In genomic region chr3:104792360-104793270, GRCm38 (mm10) we compare ENCODE assay signal across 14 mouse cellular contexts. TPM values are rescaled to one million over a fixed set of nuclear protein-coding genes. Genes with fewer than 3 reads are reported as not detected.
DNase-seq lines count a peak whose midpoint lies in the region; ATAC-seq and TF ChIP-seq lines count a peak whose summit lies in the region.
"Had no signal": no experiment of that assay in that cellular context is flagged by ENCODE, and none has a peak within 500 bp of the region (broad histone marks: within the 10 kb centered on the region; RNA-seq: fewer than 3 reads in every experiment).

No protein-coding gene starts in this region.

- peak overlapping the region; percentile 95 for H3K27ac ChIP-seq in heart, embryonic 12.5 days (ENCODE audit: poor library complexity, severe bottlenecking)
- no peak overlapping the region for H3K27ac ChIP-seq in heart, embryonic 16.5 days (ENCODE audit: low read length)
- H3K27ac ChIP-seq in stomach, postnatal 0 days (replicated peaks) = no peak overlapping the region

- H3K27me3 ChIP-seq in heart, embryonic 12.5 days (replicated peaks) = no peaks in the 10 kb centered on the region
- H3K27me3 ChIP-seq in megakaryocyte, embryonic 14.5 days (replicated peaks) = peaks cover 2% of the 10 kb centered on the region
- no peaks in the 10 kb centered on the region for H3K27me3 ChIP-seq in heart, embryonic 16.5 days (ENCODE audit: control insufficient read depth, insufficient read depth, low read length)
- H3K27me3 ChIP-seq in stomach, postnatal 0 days (ENCODE audit: control insufficient read depth, insufficient read depth, low read length) = no peaks in the 10 kb centered on the region
- H3K27me3 ChIP-seq: Patski had no signal

- peaks cover 53% of the 10 kb centered on the region for H3K36me3 ChIP-seq in heart, embryonic 12.5 days
- peaks cover 66% of the 10 kb centered on the region for H3K36me3 ChIP-seq in megakaryocyte, embryonic 14.5 days (replicated peaks; ENCODE audit: low read length)
- peaks cover 32% of the 10 kb centered on the region for H3K36me3 ChIP-seq in heart, embryonic 16.5 days (ENCODE audit: control insufficient read depth, insufficient read depth)
- peaks cover 7% of the 10 kb centered on the region; the same call in 1 of the 2 replicates for H3K36me3 ChIP-seq in stomach, postnatal 0 days (ENCODE audit: control insufficient read depth, insufficient read depth, low read length)

- 56% methylated on average over 15 of the region's 15 CpGs for WGBS in heart, embryonic 12.5 days
- 53% methylated on average over 15 of the region's 15 CpGs for WGBS in heart, embryonic 16.5 days
- 58% methylated on average over 15 of the region's 15 CpGs for WGBS in stomach, postnatal 0 days

- no peak overlapping the region for H3K4me3 ChIP-seq in heart, embryonic 12.5 days
- H3K4me3 ChIP-seq in megakaryocyte, embryonic 14.5 days (replicated peaks) = peak overlapping the region; percentile 5
- no peak overlapping the region for H3K4me3 ChIP-seq in heart, embryonic 16.5 days (ENCODE audit: low read length)
- no peak overlapping the region for H3K4me3 ChIP-seq in stomach, postnatal 0 days (ENCODE audit: low read depth, low read length)
- H3K4me3 ChIP-seq: hindbrain, embryonic 10.5 days; midbrain, embryonic 10.5 days had no signal

- H3K4me2 ChIP-seq in heart, embryonic 12.5 days = 0 out of 2 replicates have a peak overlapping the region, but pooled peaks have one; percentile 4
- H3K4me2 ChIP-seq in heart, embryonic 16.5 days (ENCODE audit: low read depth, low read length) = 0 out of 2 replicates have a peak overlapping the region, but pooled peaks have one; percentile 82
- no peak overlapping the region for H3K4me2 ChIP-seq in stomach, postnatal 0 days (replicated peaks; ENCODE audit: low read depth)

- TF ChIP-seq CTCF in stomach, postnatal 0 days (IDR thresholded peaks at IDR 0.05; ENCODE audit: low read depth) = no peak

- ATAC-seq in heart, embryonic 12.5 days (ENCODE audit: insufficient number of reproducible peaks, low FRiP score) = no peak
- no peak for ATAC-seq in megakaryocyte, adult 5-6 weeks (ENCODE audit: poor library complexity, severe bottlenecking)
- no peak for ATAC-seq in heart, embryonic 16.5 days (replicated peaks; ENCODE audit: extremely low read depth, insufficient read depth, low FRiP score)
- ATAC-seq in stomach, postnatal 0 days (ENCODE audit: low FRiP score, low TSS enrichment) = no peak
- ATAC-seq in erythroblast, adult 5-6 weeks (replicated peaks; ENCODE audit: low FRiP score, poor library complexity, severe bottlenecking) = no peak
- ATAC-seq: Patski had no signal

- no peaks in the 10 kb centered on the region for H3K9me3 ChIP-seq in heart, embryonic 12.5 days (replicated peaks)
- H3K9me3 ChIP-seq in megakaryocyte, embryonic 14.5 days = no peaks in the 10 kb centered on the region
- no peaks in the 10 kb centered on the region for H3K9me3 ChIP-seq in heart, embryonic 16.5 days (replicated peaks; ENCODE audit: control insufficient read depth, low read length)
- H3K9me3 ChIP-seq in stomach, postnatal 0 days (ENCODE audit: control insufficient read depth, low read length) = no peaks in the 10 kb centered on the region
- H3K9me3 ChIP-seq: hindbrain, embryonic 10.5 days; midbrain, embryonic 10.5 days had no signal

- peaks cover 73% of the 10 kb centered on the region for H3K4me1 ChIP-seq in heart, embryonic 12.5 days (replicated peaks)
- H3K4me1 ChIP-seq in megakaryocyte, embryonic 14.5 days = peaks cover 83% of the 10 kb centered on the region
- H3K4me1 ChIP-seq in heart, embryonic 16.5 days (ENCODE audit: control insufficient read depth, insufficient read depth, low read length) = peaks cover 68% of the 10 kb centered on the region
- H3K4me1 ChIP-seq in stomach, postnatal 0 days (replicated peaks; ENCODE audit: control insufficient read depth, insufficient read depth) = peaks cover 21% of the 10 kb centered on the region

- TF ChIP-seq EP300 in stomach, postnatal 0 days (optimal IDR thresholded peaks at IDR 0.05) = no peak

- H3K9ac ChIP-seq in heart, embryonic 12.5 days = peak overlapping the region; percentile 38; the same call in 1 of the 2 replicates
- H3K9ac ChIP-seq in heart, embryonic 16.5 days (ENCODE audit: low read length) = no peak overlapping the region
- H3K9ac ChIP-seq in stomach, postnatal 0 days (ENCODE audit: low read length) = no peak overlapping the region

- DNase-seq in heart, adult 9 months (ENCODE audit: low spot score in 2 of 2) = no peak
- peak; percentile 56 for DNase-seq in stomach, postnatal 0 days (ENCODE audit: low spot score)
- DNase-seq: cerebellum, adult 9-11 months; kidney, postnatal 10 days had no signal

RNA-seq across cellular contexts. Expression of gene Rhoc, which starts 4.4 kb away (rescaled TPM):
- polyA plus RNA-seq in heart, embryonic 12.5 days (2016; fragmentation: Nextera tagmentation; extraction: Ambion mirVana) = 260 and 269 TPM in 2 replicates
- 103 and 229 TPM in 2 replicates for polyA plus RNA-seq in megakaryocyte, embryonic 14.5 days (2012; ENCODE audit: insufficient read depth, low replicate concordance)
- total RNA-seq in megakaryocyte, adult 5-6 weeks (2015) = 1.4 and 2.1 TPM in 2 replicates
- total RNA-seq in megakaryocyte, adult 5-6 weeks (2017) = 2.9 and 3.7 TPM in 2 replicates
- polyA plus RNA-seq in heart, embryonic 16.5 days (2015; fragmentation: Nextera tagmentation; extraction: Ambion mirVana) = 165 TPM in 2 replicates
- polyA plus RNA-seq in stomach, postnatal 0 days (2015; fragmentation: Nextera tagmentation; extraction: Ambion mirVana) = 126 and 130 TPM in 2 replicates
- not detected in 2 replicates for total RNA-seq in erythroblast, adult 5-6 weeks (2015; ENCODE audit: low replicate concordance)
- 1.3 and 2.4 TPM in 2 replicates for total RNA-seq in erythroblast, adult 5-6 weeks (2017; ENCODE audit: low replicate concordance)

RNA-seq across cellular contexts. Expression of gene Fam19a3, which starts 11.0 kb away (rescaled TPM):
- 1.3 and 1.6 TPM in 2 replicates for polyA plus RNA-seq in heart, embryonic 12.5 days (2016; fragmentation: Nextera tagmentation; extraction: Ambion mirVana)
- not detected in 2 replicates for polyA plus RNA-seq in megakaryocyte, embryonic 14.5 days (2012; ENCODE audit: insufficient read depth, low replicate concordance)
- 0.16 TPM in 1 of 2 replicates, not detected in the other for total RNA-seq in megakaryocyte, adult 5-6 weeks (2015)
- total RNA-seq in megakaryocyte, adult 5-6 weeks (2017) = 0.04 TPM in 1 of 2 replicates, not detected in the other
- polyA plus RNA-seq in heart, embryonic 16.5 days (2015; fragmentation: Nextera tagmentation; extraction: Ambion mirVana) = 0.99 and 1.8 TPM in 2 replicates
- polyA plus RNA-seq in stomach, postnatal 0 days (2015; fragmentation: Nextera tagmentation; extraction: Ambion mirVana) = 0.17 TPM in 1 of 2 replicates, not detected in the other
- total RNA-seq in erythroblast, adult 5-6 weeks (2015; ENCODE audit: low replicate concordance) = not detected in 2 replicates
- not detected in 2 replicates for total RNA-seq in erythroblast, adult 5-6 weeks (2017; ENCODE audit: low replicate concordance)
- polyA plus RNA-seq: liver, embryonic 16.5 days; neural tube, embryonic 14.5 days had no signal

RNA-seq across cellular contexts. Expression of gene Ppm1j, which starts 11.8 kb away (rescaled TPM):
- polyA plus RNA-seq in heart, embryonic 12.5 days (2016; fragmentation: Nextera tagmentation; extraction: Ambion mirVana) = 39.2 and 39.3 TPM in 2 replicates
- 2.1 and 6.0 TPM in 2 replicates for polyA plus RNA-seq in megakaryocyte, embryonic 14.5 days (2012; ENCODE audit: insufficient read depth, low replicate concordance)
- 0.41 and 0.56 TPM in 2 replicates for total RNA-seq in megakaryocyte, adult 5-6 weeks (2015)
- total RNA-seq in megakaryocyte, adult 5-6 weeks (2017) = 0.24 and 0.44 TPM in 2 replicates
- polyA plus RNA-seq in heart, embryonic 16.5 days (2015; fragmentation: Nextera tagmentation; extraction: Ambion mirVana) = 36.9 and 38.9 TPM in 2 replicates
- polyA plus RNA-seq in stomach, postnatal 0 days (2015; fragmentation: Nextera tagmentation; extraction: Ambion mirVana) = 2.4 and 2.8 TPM in 2 replicates
- not detected in 2 replicates for total RNA-seq in erythroblast, adult 5-6 weeks (2015; ENCODE audit: low replicate concordance)
- total RNA-seq in erythroblast, adult 5-6 weeks (2017; ENCODE audit: low replicate concordance) = not detected in 2 replicates

RNA-seq across cellular contexts. Expression of gene Mov10, which starts 25.7 kb away (rescaled TPM):
- 43.4 and 45.0 TPM in 2 replicates for polyA plus RNA-seq in heart, embryonic 12.5 days (2016; fragmentation: Nextera tagmentation; extraction: Ambion mirVana)
- 38.5 and 66.3 TPM in 2 replicates for polyA plus RNA-seq in megakaryocyte, embryonic 14.5 days (2012; ENCODE audit: insufficient read depth, low replicate concordance)
- 8.3 and 8.4 TPM in 2 replicates for total RNA-seq in megakaryocyte, adult 5-6 weeks (2015)
- total RNA-seq in megakaryocyte, adult 5-6 weeks (2017) = 3.8 TPM in 2 replicates
- polyA plus RNA-seq in heart, embryonic 16.5 days (2015; fragmentation: Nextera tagmentation; extraction: Ambion mirVana) = 25.4 and 29.7 TPM in 2 replicates
- polyA plus RNA-seq in stomach, postnatal 0 days (2015; fragmentation: Nextera tagmentation; extraction: Ambion mirVana) = 28.1 and 30.4 TPM in 2 replicates
- total RNA-seq in erythroblast, adult 5-6 weeks (2015; ENCODE audit: low replicate concordance) = 1.7 and 5.4 TPM in 2 replicates
- 2.4 TPM in 1 of 2 replicates, not detected in the other for total RNA-seq in erythroblast, adult 5-6 weeks (2017; ENCODE audit: low replicate concordance)
